Mouse (Mus musculus) mature B cell (primary cell): Measurements from ENCODE around the gene Arhgef9.

Experiments
- in situ Hi-C: fragments of 300-500 bp; cut with MboI; formaldehyde crosslinking; loops from 2 replicates; pipeline ENCODE4 v1.14.3; 2019

Arhgef9 gene

DNA sequence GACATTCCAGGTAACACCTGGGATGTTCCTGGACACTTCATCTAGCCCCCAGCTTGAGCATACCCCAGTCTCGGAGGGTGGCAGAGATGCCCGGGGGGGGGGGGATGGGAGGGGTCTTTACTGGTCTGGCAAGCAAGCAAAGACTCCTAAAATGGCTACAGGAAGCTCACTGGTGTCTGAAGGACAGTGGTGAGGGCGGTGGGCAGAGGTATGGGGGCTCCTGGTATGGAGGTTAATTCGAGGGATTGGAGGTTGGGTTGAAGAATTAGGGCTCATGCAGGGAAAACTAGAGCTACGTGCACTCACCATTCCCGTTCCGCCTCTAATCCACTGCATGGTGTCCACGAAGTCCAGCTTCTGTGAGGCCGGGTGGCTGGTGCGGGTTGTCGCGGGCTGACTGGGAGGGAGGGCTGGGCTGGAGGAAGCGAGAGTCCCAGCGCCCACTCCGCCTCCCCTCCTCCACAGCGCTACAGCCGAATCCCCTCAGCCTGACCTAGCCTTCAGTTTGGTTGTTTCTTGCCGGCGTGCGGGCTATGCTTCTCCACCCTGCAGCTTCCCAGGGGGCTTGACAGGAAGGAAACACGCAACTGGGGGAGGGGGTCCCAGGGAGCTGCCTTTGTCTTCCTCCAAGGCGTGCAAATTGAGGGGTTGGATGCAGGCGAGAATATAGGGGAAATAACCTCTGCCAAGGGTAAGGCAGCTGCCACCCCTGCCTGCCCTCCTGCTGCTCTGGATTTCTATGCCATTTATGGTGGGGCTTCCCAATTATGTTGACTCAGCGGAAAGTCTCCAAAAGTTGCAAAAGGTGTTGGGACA is at the start of gene Arhgef9:
Arhgef9 (minus strand) TSS at position 753 of the 816 bp plus-strand sequence.
- in situ Hi-C loops: no loop called here

DNA sequence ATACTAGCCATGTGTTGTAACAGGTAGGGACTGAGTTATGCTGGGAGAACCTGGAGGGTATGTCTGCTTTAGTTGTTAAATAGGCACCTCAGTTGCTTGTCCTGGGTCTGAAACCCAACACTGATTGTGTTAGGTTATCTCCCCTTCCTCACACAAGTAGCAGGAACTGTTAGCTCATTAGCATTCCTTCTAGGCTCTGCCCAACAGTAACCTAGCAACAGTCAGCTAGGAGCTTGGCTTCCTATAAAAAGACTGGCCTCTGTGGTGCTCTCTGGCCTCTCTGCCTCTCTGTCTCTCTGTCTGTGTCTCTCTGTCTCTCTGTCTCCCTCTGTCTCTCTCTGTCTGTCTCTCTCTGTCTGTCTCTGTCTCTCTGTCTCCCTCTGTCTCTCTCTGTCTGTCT is 42.2 kb upstream of the Arhgef9 start:
- in situ Hi-C loops: no loop called here

DNA sequence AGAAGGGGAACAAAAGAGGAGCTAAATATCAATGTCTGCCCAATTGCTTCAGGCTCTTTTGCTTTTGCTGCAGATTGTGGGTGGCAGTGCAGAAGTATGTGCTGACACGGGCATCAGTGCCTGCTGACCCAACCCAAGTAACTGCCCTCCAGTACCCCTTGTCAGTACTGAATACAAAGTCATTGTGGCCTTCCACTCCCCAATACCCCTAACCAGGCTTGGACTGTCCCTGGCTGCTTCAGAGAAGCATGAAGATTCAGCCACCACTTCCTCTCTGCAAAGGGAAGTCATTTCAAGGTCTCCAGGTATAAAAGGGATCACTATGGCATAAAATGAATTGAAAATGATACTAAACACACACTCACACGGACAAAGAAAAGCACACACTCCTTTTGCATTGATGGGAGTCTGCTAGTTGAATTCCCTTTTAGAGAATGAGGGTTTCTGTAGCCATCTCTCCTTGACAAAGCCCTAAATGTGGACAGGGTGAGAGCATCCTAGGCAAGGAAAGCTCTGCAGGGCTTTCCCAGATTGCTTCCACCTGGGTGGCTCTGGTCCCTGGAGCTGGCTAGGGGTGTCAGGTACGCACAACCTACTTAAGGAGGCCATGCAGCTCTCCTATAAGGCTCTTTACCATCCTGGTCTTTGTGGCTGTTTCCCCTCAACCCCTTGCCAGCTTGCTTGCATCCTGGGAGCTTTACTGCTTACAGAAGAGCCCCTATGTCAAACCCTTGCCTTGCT is 1.1 kb downstream of the Arhgef9 start:
- in situ Hi-C loops: no loop called here

DNA sequence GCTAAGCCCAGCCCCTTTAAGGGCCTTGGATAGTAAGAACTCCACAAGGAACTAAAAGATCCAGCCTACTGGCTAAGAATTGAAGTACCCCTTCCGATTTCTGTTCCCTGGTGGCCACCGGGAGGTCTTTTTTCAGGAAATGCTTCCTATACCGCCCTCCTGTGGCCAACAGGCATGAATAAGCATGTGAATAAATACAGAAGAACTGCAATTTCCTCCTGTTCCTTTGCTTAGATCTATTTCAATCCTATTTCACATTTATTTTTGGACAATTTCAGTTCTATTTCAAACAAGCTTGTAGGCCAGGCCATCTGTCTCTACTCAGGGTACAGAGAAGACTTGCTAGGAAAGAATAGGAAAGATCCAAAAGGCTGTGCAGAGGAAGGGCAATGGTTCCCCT is 20.7 kb downstream of the Arhgef9 start:
- in situ Hi-C loops: no loop called here

DNA sequence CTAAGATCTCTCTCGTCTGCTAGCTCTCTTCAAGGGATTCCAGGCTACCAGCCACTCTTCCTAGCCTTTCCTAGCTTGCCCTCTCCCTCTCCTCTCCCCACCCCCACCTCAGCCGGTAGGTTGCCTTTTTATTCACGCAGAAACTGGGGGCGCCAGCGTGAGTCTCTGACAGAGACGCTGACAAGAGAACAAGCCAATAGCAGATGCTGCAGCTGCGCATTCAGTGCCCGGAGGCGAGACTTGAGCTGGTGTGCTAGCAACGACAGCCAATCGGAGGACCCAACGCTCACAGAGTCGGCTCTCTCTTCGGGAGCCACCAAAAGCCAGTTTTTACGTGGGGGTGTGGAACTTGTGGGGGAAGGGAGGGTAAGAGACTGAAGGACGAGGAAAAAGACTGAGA is 30.3 kb downstream of the Arhgef9 start:
- in situ Hi-C loops: no loop called here

DNA sequence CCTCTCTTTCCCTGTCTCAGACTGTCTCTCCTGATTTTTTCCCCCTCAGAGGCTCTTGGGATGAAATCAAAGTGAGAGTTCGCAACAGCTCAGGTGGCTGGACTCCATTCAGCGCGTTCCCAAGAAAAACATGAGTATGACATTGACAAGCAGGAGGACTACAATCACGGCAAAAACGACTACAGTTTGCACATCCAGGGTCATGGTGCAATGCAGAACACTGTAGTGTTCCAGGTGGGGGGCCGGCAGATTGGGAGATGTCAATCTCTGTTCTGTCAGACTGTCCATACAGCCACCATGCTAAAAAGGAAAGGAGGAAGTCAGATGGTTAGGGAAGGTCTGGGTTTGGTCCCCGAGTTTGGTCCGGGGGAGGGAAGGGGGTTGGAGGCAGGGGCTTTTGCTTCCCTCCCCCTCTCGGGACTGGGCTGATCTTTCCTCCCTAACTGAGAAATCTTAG is 31.0 kb downstream of the Arhgef9 start:
- in situ Hi-C loops: no loop called here

DNA sequence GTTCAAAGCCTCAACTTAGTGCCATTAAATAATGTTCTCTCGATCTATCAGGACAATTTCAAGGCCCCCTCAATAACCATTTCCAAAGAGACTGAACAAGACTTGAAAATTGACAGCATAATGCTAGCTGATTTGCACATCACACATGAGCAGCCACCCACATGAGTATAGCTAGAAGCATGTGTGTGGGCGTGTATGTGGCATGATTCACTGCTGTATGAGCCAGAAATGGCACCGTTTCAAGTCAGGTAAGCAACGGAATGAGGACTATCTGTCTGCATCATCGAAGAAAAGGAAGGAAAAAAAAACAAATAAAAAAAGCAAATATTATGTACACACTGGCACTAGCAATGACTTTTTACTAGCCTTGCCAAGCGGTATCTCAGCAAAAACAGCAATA is 32.5 kb downstream of the Arhgef9 start:
- in situ Hi-C loops: no loop called here

DNA sequence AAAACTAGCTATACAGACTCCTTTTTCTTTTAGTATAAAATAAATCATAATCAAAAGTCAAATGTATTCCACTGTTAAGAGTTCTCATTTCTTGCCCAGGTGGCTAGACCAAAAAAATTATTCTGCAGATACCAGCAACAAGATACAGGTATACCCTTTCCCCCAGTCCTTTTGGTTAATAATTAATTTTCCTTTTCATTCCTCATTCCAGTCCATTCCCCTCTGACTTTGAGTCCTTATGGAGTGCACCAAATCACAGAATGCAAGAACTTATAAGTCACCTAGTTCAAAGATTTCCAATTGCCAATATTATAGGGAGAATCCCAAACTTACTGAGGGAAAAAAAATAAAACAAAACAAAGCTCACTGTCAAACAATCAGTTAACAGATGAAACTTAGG is 33.2 kb downstream of the Arhgef9 start:
- in situ Hi-C loops: no loop called here

DNA sequence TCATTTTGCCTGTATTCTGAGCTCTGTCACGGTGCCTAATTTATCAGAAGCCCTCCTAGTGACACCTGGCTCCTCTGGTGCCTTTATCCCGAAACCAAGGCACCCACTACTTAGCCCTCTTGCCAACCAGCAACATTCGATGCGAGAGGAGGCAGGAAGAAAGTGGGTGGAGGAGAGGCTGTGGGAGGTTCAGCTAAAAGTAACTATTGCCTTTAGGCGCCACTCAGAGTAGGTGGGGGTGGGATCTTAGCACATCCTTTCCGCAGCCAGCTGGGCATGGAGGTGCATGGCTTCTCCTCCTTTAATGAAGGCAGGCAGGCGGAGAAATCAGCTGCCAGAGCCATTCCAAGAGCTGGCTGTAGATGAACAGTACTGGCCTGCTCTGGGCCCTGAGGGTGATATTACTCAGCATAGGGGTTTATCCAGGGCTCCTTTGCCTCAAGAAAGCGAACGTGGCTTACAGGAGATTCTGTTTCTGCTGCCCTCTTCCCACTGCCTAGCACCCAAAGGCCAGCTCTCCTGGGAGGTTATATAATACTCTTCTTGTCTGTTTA is 39.7 kb downstream of the Arhgef9 start:
- in situ Hi-C loops: no loop called here

DNA sequence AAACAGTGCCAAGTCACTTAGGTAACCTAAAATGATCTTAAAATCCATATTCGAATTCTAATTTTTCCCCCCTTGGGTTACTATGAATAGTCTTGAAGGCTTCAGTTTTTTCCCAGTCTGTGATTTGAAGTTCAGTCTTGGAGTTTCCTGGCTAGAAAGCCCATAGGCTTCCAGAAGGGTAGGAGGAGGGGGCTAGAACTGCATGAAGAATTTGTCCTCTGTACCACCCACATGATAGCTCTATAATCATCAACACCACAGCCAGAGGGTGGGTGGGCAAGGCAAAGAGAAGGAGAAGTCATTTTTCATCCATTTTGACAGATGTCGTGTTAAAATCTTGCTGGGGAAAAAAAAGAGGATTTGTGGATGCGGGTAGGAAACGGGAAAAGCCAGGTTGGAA is 58.0 kb downstream of the Arhgef9 start:
- in situ Hi-C loops: no loop called here

DNA sequence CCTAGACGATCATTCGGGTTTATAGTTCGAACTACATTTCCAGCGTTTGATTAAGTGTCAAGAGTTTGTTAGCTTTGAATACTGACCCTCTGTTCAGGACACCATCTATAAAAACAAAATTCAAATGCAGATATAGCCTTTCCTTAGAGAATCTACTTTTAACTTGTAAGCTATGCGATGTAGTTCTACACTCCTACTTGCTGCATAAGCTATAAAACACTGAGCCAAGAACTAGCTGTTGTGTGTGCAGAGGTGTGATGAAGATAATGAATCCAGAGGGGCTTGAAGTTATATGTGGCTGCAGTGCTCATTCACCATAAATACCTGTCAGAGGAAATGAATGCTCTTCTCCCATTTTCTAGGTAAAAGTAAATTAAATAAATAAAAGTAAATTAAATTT is 63.2 kb downstream of the Arhgef9 start:
- in situ Hi-C loops: no loop called here

DNA sequence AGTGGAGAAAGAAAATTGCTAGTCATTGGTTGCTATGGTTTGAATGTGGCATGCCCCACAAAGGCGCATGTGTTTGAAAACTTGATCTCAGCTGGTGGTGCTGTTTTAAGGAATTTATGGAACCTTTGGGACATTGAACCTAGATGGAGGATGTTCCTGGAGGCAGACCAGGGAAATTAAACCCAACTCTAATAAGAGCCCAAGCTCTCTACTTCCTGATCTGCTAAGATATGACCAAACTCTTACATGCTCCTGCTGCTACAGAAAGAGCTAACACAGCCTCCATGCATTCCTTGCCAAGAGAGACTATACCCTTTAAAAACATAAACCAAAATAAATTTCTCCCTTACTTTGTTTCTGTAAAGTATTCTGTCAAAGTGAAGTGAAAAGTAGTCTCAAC is 63.7 kb downstream of the Arhgef9 start:
- in situ Hi-C loops: no loop called here

DNA sequence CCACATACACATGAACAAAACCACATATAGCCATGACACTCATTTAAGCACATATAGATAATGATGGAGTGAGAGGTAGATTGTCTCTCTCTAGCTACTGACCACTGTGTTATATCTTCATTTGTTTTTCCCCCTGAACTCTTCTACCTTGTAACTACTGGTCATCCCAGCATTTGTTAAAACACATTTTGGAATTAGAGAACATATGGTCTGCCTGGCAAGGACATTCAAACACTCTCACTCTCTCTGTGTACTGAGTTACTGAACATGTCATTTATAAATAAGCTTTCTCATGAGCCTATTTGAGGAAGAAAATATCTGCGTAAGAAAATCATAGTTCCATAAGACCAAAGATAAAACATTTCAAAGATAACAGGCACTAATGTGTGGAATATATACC is 64.9 kb downstream of the Arhgef9 start:
- in situ Hi-C loops: no loop called here

DNA sequence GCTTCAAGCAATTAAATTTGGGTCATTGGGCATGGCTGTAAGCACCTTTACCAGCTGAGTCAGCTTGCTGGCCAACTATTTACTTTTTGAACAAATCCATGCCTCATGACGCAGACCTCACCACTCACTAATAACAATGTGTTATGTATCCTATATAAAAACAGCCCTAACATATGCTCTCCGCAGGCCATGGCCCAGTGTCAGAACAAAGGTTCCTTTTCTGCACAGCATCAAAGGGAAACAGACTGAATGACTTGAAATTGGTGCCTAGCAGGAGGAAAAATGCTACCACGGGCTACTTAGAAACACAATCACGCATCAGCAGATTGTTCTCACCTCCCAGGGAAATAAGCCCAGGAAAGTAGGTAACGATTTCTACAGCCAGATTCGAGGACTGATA is 73.2 kb downstream of the Arhgef9 start:
- in situ Hi-C loops: no loop called here

DNA sequence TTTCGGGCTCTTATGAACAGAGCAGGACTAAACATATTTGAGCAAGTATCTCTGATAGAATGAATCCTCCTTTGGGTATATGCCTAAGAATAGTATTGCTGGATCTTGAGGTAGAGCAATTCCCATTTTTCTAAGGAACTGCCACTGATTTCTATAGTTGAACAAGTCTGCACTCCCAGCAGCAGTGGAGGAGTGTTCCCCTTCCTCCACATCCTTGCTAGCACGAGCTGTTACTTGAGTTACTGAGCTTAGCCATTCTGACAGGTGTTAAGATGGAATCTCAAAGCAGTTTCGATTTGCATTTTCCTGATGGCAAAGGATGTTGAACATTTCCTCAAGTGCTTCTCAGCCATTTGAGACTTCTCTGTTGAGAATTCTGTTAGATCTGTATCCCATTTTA is 92.3 kb downstream of the Arhgef9 start:
- in situ Hi-C loops: no loop called here

DNA sequence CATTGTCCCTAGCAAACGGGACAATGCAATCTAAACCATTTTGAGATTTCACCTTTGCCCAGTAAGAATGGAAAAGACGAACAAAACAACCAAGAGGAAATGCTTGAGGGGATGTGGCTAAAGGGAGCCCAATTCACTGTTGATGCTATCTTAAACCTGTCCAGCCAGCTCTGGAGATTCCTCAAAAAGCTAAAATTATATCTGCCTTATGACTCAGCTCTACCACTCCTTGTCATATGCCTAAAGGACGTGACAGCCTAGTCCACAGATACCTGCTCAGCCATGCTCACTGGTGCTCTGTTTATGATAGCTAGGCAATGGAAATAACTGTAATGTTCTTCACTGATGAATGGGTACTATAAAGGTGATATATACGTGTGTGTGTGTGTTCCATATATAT is 109.0 kb downstream of the Arhgef9 start:
- in situ Hi-C loops: no loop called here

DNA sequence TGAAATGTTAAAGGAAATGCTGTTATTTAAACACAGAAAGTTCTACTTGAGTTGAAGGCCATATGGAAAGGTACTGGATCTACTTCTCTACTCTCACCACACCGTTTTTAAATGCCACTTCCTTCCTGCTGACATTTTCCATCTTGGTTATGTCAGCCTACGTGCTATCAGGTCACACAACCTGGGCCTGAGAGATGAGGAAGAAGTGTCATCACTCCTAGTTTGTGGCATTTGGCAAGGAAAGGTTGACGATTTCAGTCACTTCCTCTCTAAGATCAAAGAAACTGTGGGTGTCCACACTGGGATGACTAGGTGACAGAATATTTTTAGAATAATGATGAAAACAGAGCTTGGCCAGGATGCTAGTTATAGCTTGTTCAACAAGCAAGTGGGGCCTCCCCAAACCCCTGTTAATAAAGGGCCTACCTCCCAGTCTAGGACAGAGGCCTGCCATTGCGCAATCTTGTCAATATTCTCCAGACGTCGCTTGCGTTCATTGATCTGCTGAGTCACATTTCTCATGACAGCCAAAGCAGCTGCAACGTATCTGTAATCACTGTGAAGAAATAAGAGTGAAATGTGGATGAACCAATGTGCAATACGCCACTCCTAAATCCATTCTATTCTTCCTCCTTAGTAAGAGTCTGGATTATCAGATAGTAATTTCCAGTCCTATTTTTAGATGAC is 119.5 kb downstream of the Arhgef9 start:
- in situ Hi-C loops: no loop called here

DNA sequence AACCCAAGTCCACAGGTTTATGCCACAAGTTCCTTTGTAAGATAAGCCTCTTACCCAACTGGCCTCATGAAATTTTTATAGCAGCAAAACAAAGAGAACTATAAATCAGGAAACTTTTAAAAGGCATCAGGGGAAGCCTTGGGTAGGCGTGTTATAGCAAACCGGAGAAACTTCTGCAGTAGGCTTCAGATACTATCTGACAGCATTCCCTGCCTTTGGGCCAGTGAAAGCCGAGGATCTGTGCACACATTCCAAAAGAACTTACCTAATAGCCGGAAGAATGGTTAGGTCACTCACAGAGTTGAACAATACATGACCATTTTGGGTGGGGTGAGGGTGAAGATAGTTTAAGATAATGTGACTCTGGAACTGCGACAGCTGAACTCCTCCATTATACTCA is 168.7 kb downstream of the Arhgef9 start:
- in situ Hi-C loops: no loop called here

DNA sequence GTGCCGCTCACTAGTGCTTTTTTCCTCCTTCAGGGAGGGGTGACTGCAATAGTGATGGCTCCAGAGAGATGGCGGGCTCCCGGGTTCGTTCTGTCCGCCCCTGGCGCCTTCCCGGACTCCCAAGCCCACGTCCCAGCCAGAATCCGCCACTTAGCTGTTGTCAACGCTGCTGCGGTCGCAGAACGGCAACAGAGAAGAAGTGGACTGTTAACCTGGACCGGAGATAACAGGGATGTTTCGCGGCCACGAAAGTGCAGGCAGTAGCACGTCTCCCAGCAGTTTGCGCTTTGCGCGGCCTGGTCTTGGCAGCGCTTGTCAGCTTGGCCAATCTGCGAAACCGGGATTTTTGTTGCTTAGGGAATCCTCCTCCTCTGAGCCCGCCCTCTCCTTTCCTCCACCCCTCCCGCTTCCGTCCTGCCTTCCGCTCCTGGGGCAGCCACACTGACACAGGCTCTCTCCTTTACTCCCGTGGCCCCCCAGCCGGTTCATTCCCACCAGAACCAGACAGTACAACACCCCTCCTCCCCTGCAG is 170.2 kb downstream of the Arhgef9 start, which contains the start of gene Spin4:
Spin4 (minus strand) TSS at position 322 of the 532 bp plus-strand sequence.
- in situ Hi-C loops: no loop called here

DNA sequence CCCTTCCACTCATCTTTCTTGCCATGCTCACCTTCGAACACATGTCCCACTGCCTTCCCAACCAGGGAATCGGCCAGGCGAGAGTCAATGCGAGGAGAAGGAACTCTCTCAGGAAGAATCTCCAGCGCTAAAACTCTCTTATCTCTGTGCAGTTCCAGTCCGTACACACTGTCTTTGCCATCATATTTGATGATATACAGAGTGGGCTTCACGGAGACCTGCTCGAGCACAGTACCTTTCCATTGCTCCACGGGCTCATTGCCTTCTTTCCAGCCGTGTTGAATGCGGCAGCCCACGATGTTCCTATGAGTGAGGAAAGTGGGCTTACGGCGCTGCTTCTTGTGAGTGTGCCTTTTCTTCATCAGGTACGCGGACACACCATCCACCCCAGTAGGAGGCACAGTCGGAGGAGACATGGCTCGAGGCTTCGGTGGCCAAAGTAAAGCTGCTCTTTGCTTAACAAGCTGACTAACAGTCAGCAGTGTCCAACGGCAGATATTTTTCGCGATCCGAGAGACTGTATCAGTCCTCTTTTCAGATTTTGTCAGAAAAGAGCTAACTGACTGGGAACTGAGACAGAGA is 170.8 kb downstream of the Arhgef9 start:
- in situ Hi-C loops: no loop called here

DNA sequence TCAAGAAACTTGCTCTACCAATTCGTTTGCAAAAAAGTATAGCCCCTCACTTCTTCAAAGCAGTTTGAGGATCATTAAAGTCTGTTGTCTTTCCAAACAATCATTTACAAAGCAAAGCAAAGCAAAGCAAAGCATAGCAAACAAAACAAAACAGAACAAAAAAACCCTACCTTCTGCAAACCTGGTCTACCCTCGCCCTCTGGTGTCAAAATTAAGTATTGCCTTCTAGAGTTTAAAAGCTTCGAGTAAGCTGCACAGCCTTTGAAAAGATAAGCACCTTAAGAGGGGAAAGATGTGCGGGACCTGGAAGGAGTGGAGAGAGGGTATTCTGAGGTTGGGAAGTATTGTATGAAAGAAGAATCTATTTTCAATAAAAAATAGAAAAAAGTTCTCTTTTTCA is 184.6 kb downstream of the Arhgef9 start:
- in situ Hi-C loops: no loop called here
